Mouse (Mus musculus) adrenal gland, postnatal 0 days (tissue): ENCODE measurements around the gene Usp13. TPM values are rescaled to one million over a fixed set of nuclear protein-coding genes. Genes with fewer than 3 reads are reported as not detected.

ENCODE experiments used
- polyA plus RNA-seq: library from polyadenylated mRNA; unstranded; fragments of >200 nt; fragmentation: Nextera tagmentation; extraction: Ambion mirVana; gene quantifications from 2 replicates; pipeline ENCODE4 v1.2.1, GENCODE M21; 2015

Gene Usp13
- 1.6 and 2.8 TPM in 2 replicates for polyA plus RNA-seq

GRCm38 (mm10) chr3:32817357-32818326 is at the start of gene Usp13:
TSS of gene Usp13 (plus strand) at chr3:32817546.

Other genes with a start within 250 kb of the Usp13 start
- 57.7 and 73.1 TPM in 2 replicates for gene Gnb4, start 201.0 kb upstream of the Usp13 start, polyA plus RNA-seq
- gene Actl6a, start 111.2 kb upstream of the Usp13 start, polyA plus RNA-seq: 59.3 and 86.5 TPM in 2 replicates
- gene Ndufb5, start 80.6 kb upstream of the Usp13 start, polyA plus RNA-seq: 544 and 629 TPM in 2 replicates
- 42.7 and 64.2 TPM in 2 replicates for gene Mrpl47, start 79.9 kb upstream of the Usp13 start, polyA plus RNA-seq